Mouse (Mus musculus): ENCODE measurements at regions not wholly inside any gene's neighbourhood (a gene's known extent, or its start where the extent isn't known, plus 50 kb on each side); places are given as distances from the start of the nearest gene placed in this dataset.

GRCm38 (mm10) chr1:191459066-191459465 is 56.0 kb upstream of the Ppp2r5a start:
- no peak for ATAC-seq (ENCODE audit: low FRiP score, low read depth)

DNA sequence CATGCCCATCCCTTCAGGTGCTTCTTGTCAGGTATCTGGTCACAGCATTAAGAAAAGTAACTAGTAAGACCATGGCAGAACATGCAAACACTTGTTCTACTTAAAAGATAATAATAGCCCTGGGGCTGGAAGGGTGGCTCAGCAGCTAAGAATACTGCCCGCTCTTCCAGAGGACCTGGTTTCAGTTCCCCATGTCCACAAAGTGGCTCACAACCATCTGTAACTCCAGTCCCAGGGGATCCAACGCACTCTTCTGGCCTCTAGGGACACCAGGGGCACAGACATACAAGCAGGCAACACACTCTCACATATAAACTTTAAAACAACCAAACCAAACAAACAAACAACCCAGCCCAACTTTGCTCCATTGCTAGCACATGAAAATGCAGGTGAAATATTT is 55.2 kb upstream of the Ppp2r5a start:
- Histone ChIP-seq H3K27ac (no peak overlapping the region), H3K36me3 (no peaks in the 10 kb centered on the region), H3K4me2 (replicated peaks) (no peak overlapping the region), H3K4me3 (no peak overlapping the region), H3K9ac (no peak overlapping the region), H3K4me1 (peaks cover 36% of the 10 kb centered on the region), H3K9me3 (no peaks in the 10 kb centered on the region), H3K27me3 (no peaks in the 10 kb centered on the region)
- no peak for ATAC-seq (ENCODE audit: low FRiP score, low read depth)
- 77% methylated on average over 2 of the region's 2 CpGs for WGBS

More at GRCm38 (mm10) chr1:191459066-191459465, 56.0 kb upstream of the Ppp2r5a start:
- H3K27ac ChIP-seq = no peak overlapping the region
- H3K9ac ChIP-seq = no peak overlapping the region
- no peaks in the 10 kb centered on the region for H3K9me3 ChIP-seq
- 69% methylated on average over 5 of the region's 5 CpGs for WGBS
- H3K4me1 ChIP-seq = peaks cover 29% of the 10 kb centered on the region
- no peak overlapping the region for H3K4me2 ChIP-seq (replicated peaks)
- H3K36me3 ChIP-seq = no peaks in the 10 kb centered on the region
- no peaks in the 10 kb centered on the region for H3K27me3 ChIP-seq
- no peak overlapping the region for H3K4me3 ChIP-seq

DNA sequence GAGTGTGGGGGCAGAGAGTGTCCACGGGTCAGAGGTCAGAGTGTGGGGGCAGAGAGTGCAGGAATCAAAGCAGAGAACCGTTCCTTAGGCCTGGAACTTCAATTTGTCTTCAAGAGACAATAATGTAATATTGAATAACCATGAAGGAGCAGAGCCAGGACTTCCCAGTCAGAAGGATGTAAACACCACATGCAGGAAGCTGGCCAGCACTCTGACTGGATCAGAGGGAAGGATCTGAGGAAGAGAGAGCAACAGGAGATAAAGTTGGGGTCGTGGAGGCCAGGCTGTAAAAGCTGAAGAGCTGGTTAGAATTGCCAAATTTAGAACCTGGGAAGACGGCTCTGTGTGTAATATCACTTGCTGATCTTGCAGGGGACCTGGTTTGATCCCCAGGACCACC is 54.0 kb upstream of the Ppp2r5a start:
- 50% methylated on average over 4 of the region's 4 CpGs for WGBS
- Histone ChIP-seq H3K36me3 (no peaks in the 10 kb centered on the region), H3K4me1 (peaks cover 32% of the 10 kb centered on the region), H3K9ac (no peak overlapping the region), H3K4me2 (replicated peaks) (no peak overlapping the region), H3K27me3 (no peaks in the 10 kb centered on the region), H3K4me3 (no peak overlapping the region), H3K9me3 (no peaks in the 10 kb centered on the region), H3K27ac (no peak overlapping the region)
- ATAC-seq (ENCODE audit: low FRiP score, low read depth) = no peak

DNA sequence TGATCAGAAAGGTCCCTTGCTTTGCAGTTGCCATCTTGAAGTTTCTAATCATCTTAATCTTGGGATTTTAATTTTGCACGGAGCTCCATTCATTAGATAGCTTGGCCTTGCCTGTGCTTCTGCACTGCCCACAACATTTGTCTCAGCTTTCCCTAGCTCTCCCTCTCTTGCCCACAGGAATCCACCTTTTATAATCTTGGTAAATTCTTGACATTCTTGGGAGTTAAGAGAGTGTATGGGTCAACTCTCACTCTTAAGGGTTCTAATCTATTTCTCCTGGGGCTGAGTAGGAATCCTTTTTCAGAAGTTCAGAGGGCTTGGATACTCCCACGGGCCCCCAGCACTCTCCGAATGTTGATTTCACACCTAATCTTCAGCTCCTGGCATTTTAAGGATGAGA is 51.5 kb upstream of the Ppp2r5a start:
- no peaks in the 10 kb centered on the region for H3K36me3 ChIP-seq
- H3K4me3 ChIP-seq = no peak overlapping the region
- no peaks in the 10 kb centered on the region for H3K27me3 ChIP-seq
- H3K4me2 ChIP-seq (replicated peaks) = no peak overlapping the region
- no peak overlapping the region for H3K9ac ChIP-seq
- H3K27ac ChIP-seq = no peak overlapping the region
- peaks cover 17% of the 10 kb centered on the region for H3K4me1 ChIP-seq
- no peaks in the 10 kb centered on the region for H3K9me3 ChIP-seq
- WGBS = 17% methylated on average over 3 of the region's 3 CpGs
- no peak for ATAC-seq (ENCODE audit: low FRiP score, low read depth)

- no peak for ATAC-seq (ENCODE audit: low FRiP score, low read depth)
- 42% methylated on average over 3 of the region's 3 CpGs for WGBS
- Histone ChIP-seq H3K4me2 (replicated peaks) (no peak overlapping the region), H3K27me3 (no peaks in the 10 kb centered on the region), H3K4me3 (no peak overlapping the region), H3K9me3 (no peaks in the 10 kb centered on the region), H3K27ac (no peak overlapping the region), H3K4me1 (peaks cover 17% of the 10 kb centered on the region), H3K9ac (no peak overlapping the region), H3K36me3 (no peaks in the 10 kb centered on the region)
These were observed 50.5 kb upstream of the Ppp2r5a start for GRCm38 (mm10) chr1:191453589-191453988.
